Mouse (Mus musculus) monocyte, adult 2 months (primary cell): Measurements from ENCODE around the gene Serpina3f.
"Not testable (repeated sequence)": the region's sequence is repeated elsewhere in the genome, so short reads cannot be mapped to it uniquely, and the experiment has no call there.

Experiments used
- DNase-seq, 2 experiments: peaks; one replicate each; pipeline ENCODE4 v3.0.0; 2022; ENCODE audit warnings: low spot score in 2 of 2, low read depth in 1 of 2

Gene Serpina3f

GRCm38 (mm10) chr12:104214445-104214753 is at the start of gene Serpina3f:
Gene Serpina3f, plus strand, starts transcription at chr12:104214544.
- DNase-seq, result no peak

DNA sequence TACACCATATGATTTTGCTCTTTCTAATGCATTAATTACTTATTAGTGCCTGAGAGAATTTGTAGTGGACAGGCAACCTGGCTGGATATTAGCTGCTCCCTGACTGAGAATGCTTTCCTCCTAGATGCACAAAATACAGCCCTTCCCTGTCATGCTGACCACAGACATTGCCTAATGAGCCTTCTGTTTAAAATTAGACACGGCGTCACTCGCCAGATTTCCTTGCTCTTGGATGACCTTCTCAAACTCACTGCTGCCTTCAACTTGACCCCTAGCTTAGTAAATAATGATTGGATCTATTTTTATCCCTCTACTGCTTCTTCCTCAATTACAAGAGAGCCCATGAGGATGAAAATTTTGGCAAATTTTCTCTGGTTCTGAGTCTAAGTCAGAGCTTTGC is 39.6 kb upstream of the Serpina3f start:
- DNase-seq, result no peak

DNA sequence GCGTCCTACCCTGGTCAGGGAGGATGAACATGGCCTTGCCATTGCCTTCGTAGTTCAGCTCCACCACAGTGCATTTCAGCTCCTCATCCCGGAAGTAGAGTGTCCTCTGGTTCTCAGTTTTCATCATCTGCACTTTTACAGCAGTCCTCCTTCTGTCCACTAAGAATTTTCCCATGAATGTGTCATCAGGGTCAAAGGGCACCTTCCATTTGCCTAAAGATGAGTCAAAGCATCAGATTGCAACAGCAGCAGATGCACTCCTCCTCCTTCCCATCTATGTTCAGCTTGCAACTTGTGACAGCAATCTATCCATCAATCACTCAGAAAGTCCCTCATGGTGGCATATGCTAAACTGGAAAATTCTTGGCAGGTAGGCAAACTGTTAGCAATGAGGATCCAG is 38.7 kb upstream of the Serpina3f start:
- DNase-seq, result no peak

- no peak for DNase-seq
Measured at GRCm38 (mm10) chr12:104178577-104178976, 35.8 kb upstream of the Serpina3f start.

GRCm38 (mm10) chr12:104178987-104179386 is 35.4 kb upstream of the Serpina3f start:
- no peak for DNase-seq

DNA sequence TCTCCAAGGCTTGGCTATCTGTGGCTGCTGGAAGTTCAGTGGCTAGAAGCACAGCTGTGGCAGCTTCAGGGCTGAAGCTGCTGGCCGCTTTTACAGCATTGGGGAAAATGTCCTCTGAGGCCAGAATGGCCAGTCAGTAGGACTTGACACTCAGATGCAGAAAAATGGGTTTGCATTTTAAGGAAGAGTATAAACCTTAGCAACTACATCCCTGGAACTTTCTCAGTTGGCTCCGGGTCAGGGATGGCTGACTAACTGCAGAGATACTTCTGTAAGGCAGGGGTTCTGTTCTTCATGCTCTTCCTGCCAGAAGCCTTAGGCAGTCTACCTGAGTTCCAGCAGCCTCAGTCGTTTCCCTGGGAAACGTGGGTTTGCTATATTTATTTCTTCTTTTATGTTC is 29.3 kb upstream of the Serpina3f start:
- no peak for DNase-seq

GRCm38 (mm10) chr12:104186041-104186581 is 28.2 kb upstream of the Serpina3f start:
- no peak for DNase-seq

DNA sequence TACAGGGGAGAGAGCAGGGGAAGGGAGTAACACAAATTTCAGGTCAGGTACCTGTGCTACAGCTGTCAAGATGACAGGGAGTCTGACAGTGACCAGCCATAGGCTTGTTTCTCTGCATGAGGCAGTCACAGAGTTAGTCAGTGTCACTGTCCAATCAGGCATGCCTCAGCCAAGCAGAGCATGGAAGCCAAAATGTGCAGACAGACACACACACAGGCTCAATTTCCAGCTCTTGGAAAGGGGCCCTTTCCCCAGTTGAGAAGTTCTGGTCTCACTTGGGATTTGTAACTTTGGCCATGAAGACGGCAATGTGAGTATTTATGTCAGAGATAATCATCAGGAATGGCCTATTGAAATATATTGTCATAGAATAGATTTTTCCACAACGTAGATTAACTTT is 25.1 kb upstream of the Serpina3f start:
- DNase-seq, result no peak

GRCm38 (mm10) chr12:104190852-104191251 is 23.5 kb upstream of the Serpina3f start:
- no peak for DNase-seq

GRCm38 (mm10) chr12:104209149-104209548 is 5.2 kb upstream of the Serpina3f start:
- no peak for DNase-seq

DNA sequence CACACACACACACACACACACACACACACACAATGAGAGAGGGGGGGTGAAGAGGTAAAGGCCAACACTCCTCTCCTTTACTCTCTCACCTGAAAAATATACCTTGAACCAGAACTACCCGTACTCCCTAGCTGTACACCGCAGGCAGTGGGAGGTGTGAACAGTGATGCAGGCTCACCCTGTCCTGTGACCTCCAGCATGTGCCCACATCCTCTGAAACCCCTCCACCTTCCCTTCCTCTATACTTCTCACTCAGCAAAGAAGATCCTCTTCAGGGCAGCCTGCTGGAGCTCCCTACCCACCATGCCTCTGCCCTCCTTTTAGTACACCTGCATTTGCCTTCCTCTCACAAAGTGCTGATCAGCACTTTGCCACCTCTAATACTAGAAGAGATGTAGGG is 4.5 kb upstream of the Serpina3f start:
- DNase-seq, result no peak

DNA sequence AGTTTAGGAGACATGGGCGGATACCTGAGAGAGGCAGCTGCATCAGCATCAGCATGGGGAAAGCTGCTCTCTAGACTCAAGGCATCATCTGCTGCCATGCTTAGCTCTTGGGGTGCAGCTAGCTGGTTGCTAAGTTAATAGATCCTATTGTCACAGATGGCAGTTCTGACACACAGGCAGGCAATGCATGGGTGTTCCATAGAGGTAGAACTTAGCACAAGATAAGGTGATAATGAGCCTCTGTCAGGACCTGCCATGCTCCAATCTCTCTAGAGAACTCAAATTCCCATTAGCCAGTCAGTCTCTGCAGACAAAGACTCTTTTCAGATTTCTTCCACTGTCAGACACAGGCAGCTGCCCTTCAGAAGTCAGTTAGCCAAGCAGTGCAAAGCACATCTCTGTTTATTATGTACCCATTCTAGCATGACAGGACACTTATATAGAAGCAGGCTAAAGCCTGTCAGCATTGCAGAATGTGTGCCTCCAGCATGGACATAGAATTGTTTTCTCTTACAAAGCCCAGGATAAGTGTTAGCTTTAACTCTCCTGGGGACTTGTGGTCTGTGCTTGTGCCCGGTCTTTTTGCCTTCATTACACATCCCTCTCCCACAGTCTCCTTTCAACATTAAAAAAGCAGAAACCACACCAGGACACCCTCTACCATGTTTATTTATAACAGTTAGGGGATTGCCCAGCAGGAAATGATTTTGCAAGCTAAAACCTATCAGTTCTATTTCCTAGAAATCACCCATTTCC is 477 bp upstream of the Serpina3f start:
- no peak for DNase-seq

- no peak for DNase-seq
Measured at GRCm38 (mm10) chr12:104215249-104215648, 905 bp downstream of the Serpina3f start.

- DNase-seq, result no peak
Measured at GRCm38 (mm10) chr12:104221616-104222015, 7.3 kb downstream of the Serpina3f start.

- DNase-seq, result no peak
Measured at GRCm38 (mm10) chr12:104223690-104224089, 9.3 kb downstream of the Serpina3f start.

DNA sequence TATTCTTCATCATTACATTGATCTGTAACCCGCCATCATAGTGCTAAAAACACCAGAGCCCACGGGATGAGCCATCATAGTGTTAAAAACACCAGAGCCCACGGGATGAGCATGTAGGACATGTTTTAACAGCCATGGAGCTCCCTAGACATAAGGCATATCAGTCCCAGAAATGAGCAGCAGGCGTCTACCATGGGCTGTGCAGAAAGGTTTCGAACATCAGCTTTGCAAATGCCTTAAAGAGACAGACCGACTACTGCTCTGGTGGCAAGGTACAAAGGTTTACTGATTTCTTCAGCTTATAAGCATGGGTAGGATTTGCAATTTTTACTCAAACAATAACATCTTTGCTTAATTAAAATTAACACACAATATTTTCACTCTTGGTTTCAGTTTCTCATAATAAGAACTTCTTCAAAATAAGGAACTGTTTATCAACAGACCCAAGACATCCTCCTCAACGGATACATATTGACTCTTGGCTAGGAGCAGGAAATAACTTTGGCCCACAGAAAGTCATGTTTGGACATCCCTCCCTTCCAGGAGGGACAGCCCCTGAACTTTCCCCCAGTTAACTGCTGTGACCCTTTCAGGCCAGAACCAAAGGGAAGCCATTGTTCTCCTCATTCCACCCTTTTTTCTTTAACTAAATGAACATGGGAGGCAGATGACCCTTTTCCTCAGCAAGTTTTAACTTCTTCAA is 10.4 kb downstream of the Serpina3f start:
- no peak for DNase-seq

DNA sequence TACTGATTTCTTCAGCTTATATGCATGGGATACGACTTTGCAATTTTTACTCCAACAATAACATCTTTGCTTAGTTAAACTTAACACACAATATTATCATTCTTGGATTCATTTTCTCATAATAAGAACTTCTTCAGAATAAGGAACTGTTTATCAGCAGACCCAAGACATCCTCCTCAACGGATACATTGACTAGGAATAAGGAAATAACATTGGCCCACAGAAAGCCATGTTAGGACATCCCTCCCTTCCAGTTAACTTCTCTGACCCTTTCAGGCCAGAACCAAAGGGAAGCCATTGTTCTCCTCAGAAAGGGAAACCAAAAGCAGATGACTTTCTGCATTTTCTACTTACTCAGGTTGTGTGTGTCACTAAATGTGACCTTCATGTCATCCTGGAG is 16.4 kb downstream of the Serpina3f start:
- DNase-seq, result no peak

DNA sequence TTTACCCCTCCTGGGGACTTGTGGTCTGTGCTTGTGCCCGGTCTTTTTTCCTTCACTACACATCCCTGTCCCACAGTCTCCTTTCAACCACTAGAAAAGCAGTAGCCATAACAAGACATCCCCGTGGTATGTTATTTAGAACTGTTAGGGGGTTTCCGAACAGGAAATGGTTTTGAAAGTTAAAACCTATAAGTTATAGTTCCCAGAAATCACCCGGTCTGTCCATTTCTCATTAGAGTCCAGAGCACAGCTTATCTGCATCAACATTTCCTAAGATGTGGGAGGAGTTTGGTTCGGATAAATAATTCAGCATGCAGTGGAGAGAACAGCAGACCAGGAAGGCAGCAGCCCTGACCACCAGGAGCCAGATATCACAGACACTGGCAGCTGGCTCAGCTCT is 21.6 kb downstream of the Serpina3f start, which contains the start of gene Serpina3g:
TSS of gene Serpina3g (plus strand) at position 331 of the 400 bp plus-strand sequence.
- DNase-seq, result no peak

DNA sequence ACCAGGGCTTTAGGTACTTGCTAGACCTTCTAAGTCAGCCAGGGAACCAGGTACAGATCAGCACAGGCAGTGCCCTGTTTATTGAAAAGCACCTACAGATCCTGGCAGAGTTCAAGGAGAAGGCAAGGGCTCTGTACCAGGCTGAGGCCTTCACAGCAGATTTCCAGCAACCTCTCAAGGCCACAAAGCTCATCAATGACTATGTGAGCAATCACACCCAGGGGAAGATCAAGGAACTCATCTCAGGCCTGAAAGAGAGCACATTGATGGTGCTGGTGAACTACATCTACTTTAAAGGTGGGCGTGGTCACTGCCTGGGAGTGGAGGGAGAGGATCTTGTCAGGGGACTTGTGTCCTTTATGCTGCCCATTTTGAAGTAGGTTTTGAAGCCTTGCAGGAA is 23.7 kb downstream of the Serpina3f start:
- not testable (repeated sequence) for DNase-seq

DNA sequence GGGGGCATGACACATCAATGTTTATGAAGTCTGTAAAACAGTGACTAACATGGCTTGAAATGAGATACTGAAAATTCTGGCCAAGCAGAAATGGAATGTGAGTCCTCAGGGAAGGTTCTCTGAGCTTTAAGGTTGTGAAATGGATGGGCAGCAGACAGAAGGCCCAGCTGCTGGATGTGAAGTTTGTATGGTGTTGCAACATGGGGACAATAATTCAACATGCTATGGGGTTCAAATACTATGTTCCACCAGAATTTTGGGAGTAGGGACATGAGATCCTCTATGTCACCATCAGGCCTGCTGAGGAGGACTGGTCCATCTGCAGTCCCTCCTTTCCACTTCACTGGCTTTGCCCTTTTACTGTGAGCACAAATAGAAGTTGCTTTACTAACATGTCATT is 29.0 kb downstream of the Serpina3f start:
- DNase-seq, result no peak

- no peak for DNase-seq
Measured at GRCm38 (mm10) chr12:104245092-104245491, 30.7 kb downstream of the Serpina3f start.

DNA sequence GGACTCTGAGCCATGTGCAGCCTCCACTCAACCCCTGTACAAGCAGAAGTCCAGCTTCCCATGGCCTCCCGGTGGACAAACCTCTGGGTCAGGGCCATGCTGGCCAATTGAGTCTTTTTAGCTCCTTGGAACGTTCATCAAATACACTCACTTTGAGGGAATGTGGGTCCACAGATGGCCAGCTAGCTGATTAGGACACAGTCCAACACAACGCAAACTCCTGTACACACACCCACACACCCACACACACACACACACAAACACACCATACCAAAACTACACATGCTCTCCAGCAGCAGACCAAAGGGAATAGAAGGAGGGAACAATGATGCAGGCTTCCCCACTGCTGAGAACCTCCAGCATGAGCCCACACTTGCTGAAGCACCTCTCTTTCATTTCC is 31.3 kb downstream of the Serpina3f start:
- DNase-seq, result no peak
